Mouse (Mus musculus) 416B (cell line): Measurements from ENCODE around the gene Ms4a18.

Source experiments
- DNase-seq: peaks from one replicate; pipeline ENCODE4 v3.0.0; 2011; ENCODE audit warnings: low read depth

Gene Ms4a18

GRCm38 (mm10) chr19:11017891-11018290 is at the start of gene Ms4a18:
Ms4a18 (minus strand) TSS chr19:11018031.
- DNase-seq, result no peak

- DNase-seq, result peak; percentile 58
Measured at GRCm38 (mm10) chr19:11065202-11065875, 47.5 kb upstream of the Ms4a18 start.

GRCm38 (mm10) chr19:11060900-11061299 is 43.1 kb upstream of the Ms4a18 start:
- DNase-seq, result no peak

GRCm38 (mm10) chr19:11059967-11060366 is 42.1 kb upstream of the Ms4a18 start:
- DNase-seq, result no peak

- DNase-seq, result peak; percentile 11
Measured at GRCm38 (mm10) chr19:11055700-11056099, 37.9 kb upstream of the Ms4a18 start.

GRCm38 (mm10) chr19:11053277-11053676 is 35.4 kb upstream of the Ms4a18 start:
- DNase-seq, result no peak

GRCm38 (mm10) chr19:11052877-11053276 is 35.0 kb upstream of the Ms4a18 start:
- no peak for DNase-seq

GRCm38 (mm10) chr19:11050286-11050685 is 32.5 kb upstream of the Ms4a18 start:
- no peak for DNase-seq

GRCm38 (mm10) chr19:11049426-11049825 is 31.6 kb upstream of the Ms4a18 start:
- no peak for DNase-seq

GRCm38 (mm10) chr19:11048503-11048902 is 30.7 kb upstream of the Ms4a18 start:
- DNase-seq, result no peak

- no peak for DNase-seq
Measured at GRCm38 (mm10) chr19:11048009-11048408, 30.2 kb upstream of the Ms4a18 start.

- no peak for DNase-seq
Measured at GRCm38 (mm10) chr19:11044996-11045711, 27.3 kb upstream of the Ms4a18 start.

- no peak for DNase-seq
Measured at GRCm38 (mm10) chr19:11044671-11044995, 26.8 kb upstream of the Ms4a18 start.

- no peak for DNase-seq
Measured at GRCm38 (mm10) chr19:11037570-11037969, 19.7 kb upstream of the Ms4a18 start.

GRCm38 (mm10) chr19:11022382-11022781 is 4.6 kb upstream of the Ms4a18 start:
- no peak for DNase-seq

GRCm38 (mm10) chr19:11017251-11017650 is 580 bp downstream of the Ms4a18 start:
- no peak for DNase-seq

GRCm38 (mm10) chr19:11015998-11016397 is 1.8 kb downstream of the Ms4a18 start:
- no peak for DNase-seq

GRCm38 (mm10) chr19:11015468-11015867 is 2.4 kb downstream of the Ms4a18 start:
- DNase-seq, result no peak

- DNase-seq, result no peak
Measured at GRCm38 (mm10) chr19:10993150-10993549, 24.7 kb downstream of the Ms4a18 start, which contains the start of gene Ms4a15. Ms4a15 (minus strand) TSS chr19:10993250.

GRCm38 (mm10) chr19:10991911-10992310 is 25.9 kb downstream of the Ms4a18 start:
- no peak for DNase-seq

GRCm38 (mm10) chr19:10990751-10991150 is 27.1 kb downstream of the Ms4a18 start:
- no peak for DNase-seq

- DNase-seq, result no peak
Measured at GRCm38 (mm10) chr19:10988563-10988962, 29.3 kb downstream of the Ms4a18 start.

- peak; percentile 20 for DNase-seq
Measured at GRCm38 (mm10) chr19:10985889-10986288, 31.9 kb downstream of the Ms4a18 start.

GRCm38 (mm10) chr19:10984551-10984950 is 33.3 kb downstream of the Ms4a18 start:
- no peak for DNase-seq
